Mouse (Mus musculus): ENCODE results near the gene Rbpms2. TPM values are rescaled to one million over a fixed set of nuclear protein-coding genes. Genes with fewer than 3 reads are reported as not detected.

Rbpms2 gene
- total and polyA plus RNA-seq, 2 experiments from 2014 or later: 3.1 to 3.4 TPM

DNA sequence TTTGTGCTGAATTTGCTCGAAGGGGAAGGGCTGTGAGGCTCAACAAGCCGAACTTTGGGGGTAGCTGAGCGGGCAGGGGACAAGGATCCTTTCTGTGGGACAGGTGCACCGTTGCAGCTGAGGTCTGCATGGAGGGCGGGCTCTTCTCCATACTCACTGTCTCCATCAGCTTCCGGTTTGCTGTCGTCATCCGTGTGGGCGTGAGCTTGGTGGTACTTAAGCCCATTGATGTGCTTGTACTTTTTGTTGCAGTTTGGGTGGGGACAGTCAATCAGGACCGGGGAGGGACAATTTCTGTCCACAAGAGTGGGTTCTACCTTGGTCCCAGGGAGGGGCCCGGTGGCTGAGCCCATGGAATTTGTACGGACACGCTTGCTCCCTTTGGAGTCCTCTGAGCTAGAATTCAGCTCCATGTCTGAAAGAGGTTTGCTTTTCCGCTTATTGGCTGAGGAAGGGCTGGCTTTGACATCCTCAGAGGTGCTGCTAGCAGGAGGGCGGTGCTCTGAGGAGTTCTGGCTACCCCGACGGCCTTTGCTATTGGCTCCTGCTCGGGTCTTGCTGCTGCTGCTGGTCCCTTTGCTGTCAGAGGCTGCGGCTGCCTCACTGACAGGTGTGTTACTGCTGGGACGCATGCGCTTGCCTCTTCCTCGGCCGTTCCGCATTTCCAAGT is 74.6 kb downstream of the Rbpms2 start:
- no peak overlapping the region for H3K4me3 ChIP-seq (ENCODE audit: low read depth, low read length)
- no peaks in the 10 kb centered on the region for H3K27me3 ChIP-seq (ENCODE audit: insufficient read depth, low read length)
- peaks cover 24% of the 10 kb centered on the region for H3K36me3 ChIP-seq (ENCODE audit: insufficient read depth, low read length)
- H3K4me1 ChIP-seq (ENCODE audit: insufficient read depth, low read length): no peaks in the 10 kb centered on the region
- H3K4me2 ChIP-seq (ENCODE audit: low read depth, low read length, poor library complexity, severe bottlenecking): no peak overlapping the region
- DNase-seq (ENCODE audit: low spot score) (no peak), ATAC-seq (ENCODE audit: low FRiP score) (no peak)
- no peak for TF ChIP-seq CTCF (IDR thresholded peaks at IDR 0.05)
- H3K9ac ChIP-seq (replicated peaks; ENCODE audit: low read length, poor library complexity, severe bottlenecking): no peak overlapping the region
- no peak overlapping the region for H3K27ac ChIP-seq (ENCODE audit: low read depth, low read length)
- WGBS: 92% methylated on average over 24 of the region's 24 CpGs
- no peaks in the 10 kb centered on the region for H3K9me3 ChIP-seq (ENCODE audit: low read length)

Other genes with a start within 250 kb of the Rbpms2 start
- 1.0 and 2.4 TPM in 2 replicates for gene Kbtbd13, start 238.0 kb upstream of the Rbpms2 start, total RNA-seq (2014; rRNA removed)
- gene Kbtbd13, start 238.0 kb upstream of the Rbpms2 start, polyA plus RNA-seq (2015; fragmentation: Nextera tagmentation; extraction: Ambion mirVana): 0.65 and 0.74 TPM in 2 replicates
- 6.1 and 9.3 TPM in 2 replicates for gene Rasl12, start 231.1 kb upstream of the Rbpms2 start, total RNA-seq (2014; rRNA removed)
- 4.3 and 4.8 TPM in 2 replicates for gene Rasl12, start 231.1 kb upstream of the Rbpms2 start, polyA plus RNA-seq (2015; fragmentation: Nextera tagmentation; extraction: Ambion mirVana)
- gene Slc51b, start 206.7 kb upstream of the Rbpms2 start, total RNA-seq (2014; rRNA removed): not detected in 2 replicates
- gene Slc51b, start 206.7 kb upstream of the Rbpms2 start, polyA plus RNA-seq (2015; fragmentation: Nextera tagmentation; extraction: Ambion mirVana): not detected in 2 replicates
- gene Mtfmt, start 193.9 kb upstream of the Rbpms2 start, total RNA-seq (2014; rRNA removed): 19.7 and 21.0 TPM in 2 replicates
- 18.5 and 18.9 TPM in 2 replicates for gene Mtfmt, start 193.9 kb upstream of the Rbpms2 start, polyA plus RNA-seq (2015; fragmentation: Nextera tagmentation; extraction: Ambion mirVana)
- gene Spg21, start 168.7 kb upstream of the Rbpms2 start, total RNA-seq (2014; rRNA removed): 79.3 and 80.1 TPM in 2 replicates
- 99.4 and 103 TPM in 2 replicates for gene Spg21, start 168.7 kb upstream of the Rbpms2 start, polyA plus RNA-seq (2015; fragmentation: Nextera tagmentation; extraction: Ambion mirVana)
- 5.4 and 5.5 TPM in 2 replicates for gene Ankdd1a, start 109.5 kb upstream of the Rbpms2 start, total RNA-seq (2014; rRNA removed)
- 1.4 TPM in 2 replicates for gene Ankdd1a, start 109.5 kb upstream of the Rbpms2 start, polyA plus RNA-seq (2015; fragmentation: Nextera tagmentation; extraction: Ambion mirVana)
- 7.5 and 9.0 TPM in 2 replicates for gene Plekho2, start 49.6 kb upstream of the Rbpms2 start, total RNA-seq (2014; rRNA removed)
- gene Plekho2, start 49.6 kb upstream of the Rbpms2 start, polyA plus RNA-seq (2015; fragmentation: Nextera tagmentation; extraction: Ambion mirVana): 3.1 and 3.8 TPM in 2 replicates
- 0.99 and 2.2 TPM in 2 replicates for gene Pif1, start 42.5 kb upstream of the Rbpms2 start, total RNA-seq (2014; rRNA removed)
- 0.33 and 0.77 TPM in 2 replicates for gene Pif1, start 42.5 kb upstream of the Rbpms2 start, polyA plus RNA-seq (2015; fragmentation: Nextera tagmentation; extraction: Ambion mirVana)
- gene Oaz2, start 38.4 kb downstream of the Rbpms2 start, total RNA-seq (2014; rRNA removed): 252 and 274 TPM in 2 replicates
- gene Oaz2, start 38.4 kb downstream of the Rbpms2 start, polyA plus RNA-seq (2015; fragmentation: Nextera tagmentation; extraction: Ambion mirVana): 382 and 399 TPM in 2 replicates
- gene Zfp609, start 197.9 kb downstream of the Rbpms2 start, total RNA-seq (2014; rRNA removed): 11.2 and 11.8 TPM in 2 replicates
- gene Zfp609, start 197.9 kb downstream of the Rbpms2 start, polyA plus RNA-seq (2015; fragmentation: Nextera tagmentation; extraction: Ambion mirVana): 4.5 and 5.4 TPM in 2 replicates

Data from midbrain, postnatal 0 days (tissue).